Mouse (Mus musculus) embryo, embryonic 10 days (tissue): ENCODE measurements around the gene Gdf5.

Experiments
- DNase-seq: peaks from one replicate; pipeline ENCODE4 v3.0.0-alpha.2; 2015; ENCODE audit warnings: low spot score

Gene Gdf5

DNA sequence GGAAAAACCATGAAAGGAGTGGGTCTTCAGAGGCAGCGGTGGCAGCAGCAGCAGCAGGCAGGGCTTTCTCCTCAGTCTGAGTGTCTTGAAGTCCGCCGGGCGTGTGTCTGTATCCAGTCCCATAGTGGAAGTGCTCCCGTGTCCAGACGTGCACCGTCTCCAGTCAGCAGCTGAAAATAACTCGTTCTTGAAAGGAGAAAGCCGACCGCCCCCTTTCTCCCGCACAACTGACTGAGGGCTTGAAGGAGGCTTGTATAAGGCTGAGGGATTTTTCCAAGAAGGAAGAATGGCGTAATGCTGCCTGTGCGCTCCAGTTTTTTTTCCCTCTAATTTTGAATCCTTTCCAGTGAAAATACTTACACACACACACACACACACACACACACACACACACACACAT lies at the start of gene Gdf5:
Gene Gdf5, minus strand, starts transcription at position 244 of the 400 bp plus-strand sequence.
- no peak for DNase-seq

DNA sequence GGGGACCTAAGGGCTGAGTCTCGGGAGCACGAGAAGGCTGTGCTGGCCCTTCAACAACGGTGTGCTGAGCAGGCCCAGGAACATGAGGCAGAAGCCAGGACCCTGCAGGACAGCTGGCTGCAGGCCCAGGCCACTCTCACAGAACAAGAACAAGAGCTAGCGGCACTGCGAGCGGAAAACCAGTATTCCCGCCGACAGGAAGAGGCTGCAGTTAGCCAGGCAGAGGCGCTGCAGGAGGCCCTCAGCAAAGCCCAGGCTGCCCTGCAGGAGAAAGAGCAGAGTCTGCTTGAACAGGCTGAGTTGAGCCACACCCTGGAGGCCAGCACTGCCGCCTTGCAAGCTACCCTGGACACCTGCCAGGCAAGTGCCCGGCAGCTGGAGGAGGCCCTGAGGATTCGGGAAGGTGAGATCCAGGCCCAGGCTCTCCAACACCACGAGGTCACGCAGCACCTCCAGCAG lies 46.7 kb upstream of the Gdf5 start:
- no peak for DNase-seq

DNA sequence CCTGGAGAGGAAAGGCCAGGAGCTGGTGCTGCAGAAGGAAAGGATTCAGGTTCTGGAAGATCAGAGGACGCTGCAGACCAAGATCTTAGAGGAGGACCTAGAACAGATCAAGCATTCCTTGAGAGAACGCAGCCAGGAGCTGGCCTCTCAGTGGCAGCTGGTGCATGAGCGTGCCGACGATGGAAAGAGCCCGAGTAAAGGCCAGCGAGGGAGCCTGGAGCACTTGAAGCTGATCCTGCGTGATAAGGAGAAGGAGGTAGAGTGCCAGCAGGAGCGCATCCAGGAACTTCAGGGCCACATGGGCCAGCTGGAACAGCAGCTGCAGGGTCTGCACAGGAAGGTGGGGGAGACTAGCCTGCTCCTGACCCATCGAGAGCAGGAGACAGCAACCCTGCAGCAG lies 46.0 kb upstream of the Gdf5 start:
- DNase-seq = no peak

DNA sequence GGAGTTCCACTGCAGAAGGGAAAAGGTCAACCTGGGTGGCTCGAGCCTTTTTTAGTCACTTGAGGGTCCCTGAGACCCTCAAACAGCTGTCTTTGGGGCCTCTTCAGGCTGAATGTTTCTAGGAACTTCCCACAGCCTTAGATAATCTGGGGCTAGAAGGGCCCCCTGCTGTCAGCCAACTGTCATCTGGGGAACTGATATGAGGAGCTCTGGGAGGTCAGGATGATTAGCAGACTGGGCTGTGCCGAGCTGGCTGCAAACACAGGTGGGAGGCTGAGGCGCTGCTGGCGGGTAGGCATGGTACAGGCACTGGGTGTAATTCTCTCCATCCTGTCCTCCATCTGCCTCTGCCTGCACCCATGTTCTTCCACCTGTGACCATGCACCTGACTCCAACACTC lies 43.9 kb upstream of the Gdf5 start:
- DNase-seq = no peak

DNA sequence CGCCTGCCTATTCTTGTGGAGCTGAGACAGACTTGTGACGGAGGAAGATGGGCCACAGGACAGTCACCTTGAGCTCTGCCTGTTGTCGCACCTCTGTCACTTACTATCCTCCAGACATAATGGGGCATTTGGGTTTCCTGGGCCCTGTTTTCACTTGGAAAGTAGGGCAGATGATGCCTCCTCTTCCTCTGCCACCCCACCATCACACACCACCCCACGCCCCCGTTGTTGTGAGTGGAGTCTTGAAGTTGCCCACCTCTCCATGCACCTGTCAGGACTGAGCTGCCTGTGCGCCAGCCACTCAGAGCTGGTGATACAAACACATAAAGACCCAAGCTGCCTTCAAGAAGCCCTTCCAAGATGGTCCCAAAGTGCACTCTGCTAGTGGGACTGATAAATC lies 42.0 kb upstream of the Gdf5 start:
- no peak for DNase-seq

DNA sequence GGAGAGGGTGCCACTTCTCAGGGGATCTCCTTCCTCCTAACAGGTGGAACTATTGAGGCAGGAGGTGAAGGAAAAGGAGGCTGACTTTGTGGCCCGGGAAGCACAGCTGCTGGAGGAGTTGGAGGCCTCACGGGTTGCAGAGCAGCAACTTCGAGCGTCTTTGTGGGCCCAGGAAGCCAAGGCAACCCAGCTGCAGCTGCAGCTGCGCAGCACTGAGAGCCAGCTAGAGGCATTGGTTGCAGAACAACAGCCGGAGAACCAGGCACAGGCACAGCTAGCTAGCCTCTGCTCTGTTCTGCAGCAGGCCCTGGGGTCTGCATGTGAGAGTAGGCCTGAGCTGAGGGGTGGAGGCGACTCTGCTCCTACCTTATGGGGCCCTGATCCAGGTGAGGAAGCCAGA lies 40.6 kb upstream of the Gdf5 start:
- DNase-seq = no peak

DNA sequence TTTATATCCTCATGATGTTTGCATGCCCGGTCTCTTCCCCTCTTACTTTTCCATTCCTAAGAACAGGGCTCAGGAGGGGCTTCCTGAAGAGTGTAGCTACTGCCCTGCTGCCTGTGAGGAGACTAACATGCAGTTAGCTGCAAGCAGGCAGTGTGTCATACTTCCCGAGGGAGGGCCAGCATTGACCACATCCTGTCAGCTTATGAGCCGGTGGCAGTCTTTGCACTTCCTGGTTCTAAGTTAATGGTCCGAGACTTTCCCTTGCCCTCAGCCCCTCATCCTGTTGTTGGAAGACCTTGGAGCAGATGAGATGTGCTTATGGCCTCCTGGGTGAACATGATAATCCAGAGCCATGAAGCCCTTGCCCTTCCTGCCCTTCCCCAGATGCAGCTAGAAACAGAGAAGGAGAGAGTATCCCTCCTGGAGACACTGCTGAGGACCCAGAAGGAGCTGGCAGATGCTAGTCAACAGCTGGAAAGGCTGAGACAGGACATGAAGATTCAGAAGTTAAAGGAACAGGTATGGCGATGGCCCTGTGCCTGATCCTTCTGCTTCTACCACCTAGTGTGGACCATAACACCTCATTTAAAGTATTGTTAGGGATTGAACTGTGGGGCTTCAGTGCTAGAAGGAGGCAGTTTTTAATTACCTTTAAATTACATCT lies 34.3 kb upstream of the Gdf5 start:
- no peak for DNase-seq

DNA sequence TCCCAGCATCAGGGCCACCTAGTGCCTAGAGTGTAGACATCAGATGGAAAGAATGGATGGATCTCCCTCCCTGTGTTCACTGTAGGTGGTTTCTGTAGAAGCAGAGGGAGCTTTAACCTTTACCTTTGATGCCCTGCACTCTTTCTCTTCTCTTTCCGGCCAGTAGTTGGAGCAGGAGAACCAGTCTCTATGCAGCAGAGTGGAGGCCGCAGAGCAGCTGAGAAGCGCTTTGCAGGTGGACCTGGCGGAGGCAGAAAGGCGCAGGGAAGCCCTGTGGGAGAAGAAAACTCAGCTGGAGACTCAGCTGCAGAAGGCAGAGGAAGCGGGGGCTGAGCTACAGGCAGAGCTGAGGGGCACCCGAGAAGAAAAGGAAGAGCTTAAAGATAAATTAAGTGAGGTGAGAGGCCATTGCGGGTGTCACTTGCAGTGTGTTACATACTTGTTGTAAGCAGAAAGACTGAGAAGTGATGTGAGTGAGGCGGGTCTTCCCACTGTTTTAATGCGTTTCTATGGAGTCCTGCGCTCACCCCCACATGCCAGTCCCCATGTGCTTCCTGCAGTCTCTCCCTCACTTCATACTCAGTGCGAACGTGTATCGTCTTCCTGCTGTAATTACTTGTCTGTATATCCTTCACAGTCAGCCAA lies 29.0 kb upstream of the Gdf5 start:
- no peak for DNase-seq

DNA sequence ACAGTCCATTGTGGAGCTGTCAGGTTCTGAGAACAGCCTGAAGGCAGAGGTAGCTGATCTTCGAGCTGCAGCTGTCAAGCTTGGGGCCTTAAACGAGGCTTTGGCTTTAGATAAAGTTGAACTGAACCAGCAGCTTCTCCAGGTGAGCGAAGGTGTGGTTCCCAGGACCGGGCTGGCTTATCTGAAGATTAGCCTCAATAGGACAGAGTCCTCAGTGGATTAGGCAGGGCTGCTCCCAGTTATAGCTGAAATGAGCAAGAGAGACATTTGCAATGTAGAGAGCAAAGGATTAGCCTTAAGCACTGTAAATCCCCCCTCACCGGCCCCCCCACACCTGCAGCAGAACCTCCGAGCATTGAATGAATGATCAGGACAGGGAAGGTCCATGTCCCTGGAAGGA lies 28.2 kb upstream of the Gdf5 start:
- no peak for DNase-seq

DNA sequence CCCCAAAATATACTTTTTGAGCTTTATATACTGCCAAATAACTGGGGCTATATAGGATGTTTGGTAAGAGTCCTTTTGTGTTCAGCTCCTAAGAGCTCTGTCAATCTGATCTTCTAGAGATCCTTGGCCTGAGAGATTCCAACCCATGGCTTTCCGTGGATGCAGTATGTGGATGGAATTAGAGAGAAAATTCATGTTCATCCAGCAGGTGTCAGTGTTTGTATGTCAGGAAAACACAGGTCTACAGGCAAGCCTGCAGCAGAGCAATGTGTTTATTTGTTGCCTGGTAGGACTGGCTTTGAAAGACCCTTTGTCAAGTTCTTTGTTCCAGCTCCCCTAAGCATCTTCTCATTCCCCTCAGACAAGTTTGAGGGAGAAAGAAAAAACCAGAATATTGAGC lies 17.8 kb upstream of the Gdf5 start:
- peak; percentile 58 for DNase-seq

DNA sequence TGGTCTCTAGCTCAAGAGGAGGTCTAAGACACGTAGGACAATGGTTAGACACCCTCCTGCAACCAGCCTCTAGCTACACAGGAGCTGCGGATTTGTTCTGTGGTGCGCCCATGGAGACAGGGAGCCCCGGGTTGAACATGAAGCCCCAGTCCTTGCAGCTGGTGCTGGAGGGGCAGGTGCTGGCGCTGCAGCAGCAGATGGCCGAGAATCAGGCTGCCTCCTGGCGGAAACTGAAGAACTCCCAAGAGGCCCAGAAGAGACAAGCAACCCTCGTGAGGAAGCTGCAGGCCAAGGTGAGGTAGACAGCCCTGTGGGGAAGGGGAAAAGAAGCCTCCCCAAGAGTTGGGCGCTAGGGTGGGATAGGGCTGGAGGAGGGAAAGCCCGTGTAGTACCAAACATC lies 16.7 kb upstream of the Gdf5 start:
- DNase-seq = no peak

DNA sequence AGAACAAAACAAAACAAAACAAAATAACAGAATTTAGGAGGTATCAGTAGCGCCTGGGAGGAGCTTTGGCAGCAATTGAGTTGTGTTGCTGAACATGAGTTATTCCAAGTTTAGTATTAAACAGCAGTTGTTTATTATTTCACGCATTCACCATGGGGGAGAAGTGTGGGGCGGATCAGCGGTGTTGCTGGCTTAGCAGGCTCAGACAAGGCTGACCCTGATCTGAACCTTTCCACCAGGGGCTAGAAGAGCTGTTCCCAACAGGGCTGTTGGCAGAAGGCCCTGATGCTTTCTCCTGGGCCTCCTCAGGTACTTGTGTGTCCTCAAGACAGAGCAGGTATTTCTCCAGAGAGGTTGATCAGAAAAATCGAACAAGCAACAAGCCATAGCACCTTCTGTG lies 14.8 kb upstream of the Gdf5 start:
- DNase-seq = no peak

DNA sequence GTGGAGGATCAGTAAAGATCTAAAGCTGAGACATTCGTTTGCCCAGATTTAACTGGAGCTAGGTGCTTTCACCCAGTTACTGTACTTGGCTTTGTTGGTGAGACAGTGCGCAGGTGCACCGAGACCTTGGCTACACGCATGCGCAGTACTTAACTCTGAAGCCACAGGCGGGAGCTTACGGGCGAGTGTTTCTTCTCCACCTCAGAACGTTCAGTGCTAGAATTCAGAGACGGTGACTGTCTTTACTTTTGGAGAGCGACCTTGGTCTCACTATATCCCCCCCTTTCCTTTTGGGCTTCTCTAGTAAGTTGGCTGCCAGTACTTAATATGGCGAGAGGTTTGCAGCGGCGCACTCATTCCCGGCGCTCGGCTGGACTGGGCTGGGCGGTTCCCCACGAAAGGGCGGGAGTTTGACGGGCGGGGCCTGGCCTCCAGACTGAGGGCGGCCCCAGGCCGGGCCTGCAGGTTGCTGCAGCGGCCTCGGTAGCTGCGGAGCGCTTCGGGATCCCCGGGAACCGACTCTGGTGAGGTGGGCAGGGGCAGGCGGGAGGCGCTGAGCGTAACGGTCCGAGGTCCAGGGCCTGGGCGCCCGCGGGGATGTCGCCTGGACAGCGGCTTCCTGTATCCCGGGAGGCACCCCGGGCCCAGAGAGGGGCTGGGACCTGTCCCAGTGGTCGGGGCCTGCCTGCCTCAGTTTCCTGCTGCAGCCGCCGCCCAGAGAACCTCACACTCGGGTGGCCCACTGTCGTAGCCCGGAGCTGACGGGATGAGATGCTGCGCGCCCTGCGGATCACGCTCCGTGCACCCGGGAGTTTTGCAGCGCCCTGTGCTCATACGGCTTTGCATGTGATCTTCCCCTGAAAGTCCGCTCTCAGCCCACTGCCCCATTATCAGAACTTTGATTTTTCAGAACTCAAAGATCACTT lies 11.2 kb upstream of the Gdf5 start, which contains the start of gene Cep250:
Gene Cep250, plus strand, starts transcription at position 325 of the 926 bp plus-strand sequence.
- peak; percentile 94 for DNase-seq

DNA sequence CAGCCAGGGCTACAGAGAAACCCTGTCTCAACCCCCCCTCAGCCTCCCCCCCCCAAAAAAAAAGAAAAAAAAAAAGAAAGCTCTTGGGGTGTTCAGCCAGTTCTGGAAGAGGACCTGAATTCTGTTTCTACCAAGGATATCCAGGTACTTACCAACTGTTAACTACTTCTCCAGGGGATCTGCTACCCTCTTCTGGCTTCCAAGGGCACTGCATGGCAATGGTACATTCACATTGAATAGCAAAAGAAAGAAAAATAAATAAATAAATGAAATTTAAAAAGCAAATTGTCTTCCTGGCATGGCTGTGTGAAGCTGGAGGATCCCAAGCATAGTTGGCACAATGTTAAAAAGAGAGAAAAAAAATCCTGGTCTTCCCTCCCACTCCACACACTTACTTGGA lies 6.8 kb upstream of the Gdf5 start:
- peak; percentile 75 for DNase-seq

DNA sequence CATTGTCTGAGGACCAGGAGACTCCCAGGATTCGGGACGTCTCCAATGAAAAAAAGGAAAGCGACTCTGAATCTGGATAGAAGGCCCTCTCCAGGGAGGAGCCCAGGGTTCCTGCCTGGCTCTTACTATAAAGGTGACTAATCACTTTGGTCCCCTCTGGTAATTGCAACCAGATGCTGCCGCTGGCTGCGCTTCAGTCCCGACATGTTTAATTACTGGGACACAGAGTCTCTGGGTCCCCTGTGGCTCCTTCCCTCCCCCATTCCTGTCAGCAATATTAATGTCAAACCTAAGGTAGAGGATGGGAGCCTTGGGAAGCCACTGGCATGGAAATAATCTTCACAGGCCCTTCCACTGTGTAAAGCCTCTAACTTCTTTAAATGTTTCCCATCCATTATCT lies 4.2 kb upstream of the Gdf5 start:
- DNase-seq = peak; percentile 77

DNA sequence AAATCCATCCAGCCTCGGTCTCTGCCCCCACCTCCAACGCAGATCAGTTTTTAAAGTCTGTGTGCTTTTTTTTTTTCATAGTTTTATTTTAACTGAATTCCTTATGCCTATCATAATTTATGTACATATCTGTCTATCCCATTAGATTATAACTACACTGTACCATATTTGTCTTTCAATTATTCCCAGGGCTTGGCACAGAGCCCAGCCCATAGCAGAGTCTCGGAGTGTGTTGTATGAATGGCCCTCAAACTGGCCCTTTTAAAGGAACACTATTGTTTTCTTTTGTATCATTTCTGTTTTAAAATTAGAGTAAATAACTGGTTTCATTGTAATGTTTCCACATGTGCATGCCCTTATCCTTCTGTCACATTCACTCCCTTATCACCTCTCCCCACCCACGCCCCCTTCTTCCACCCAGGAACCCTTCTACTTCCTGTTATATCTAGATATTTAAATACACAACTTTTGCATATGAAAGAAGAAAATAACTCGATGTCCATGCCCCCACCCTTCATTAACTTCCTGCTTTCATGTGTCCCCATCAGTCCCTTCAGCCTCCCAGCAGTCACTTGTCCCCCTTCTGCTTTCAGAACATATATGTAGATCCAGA lies 2.3 kb upstream of the Gdf5 start:
- DNase-seq = no peak

DNA sequence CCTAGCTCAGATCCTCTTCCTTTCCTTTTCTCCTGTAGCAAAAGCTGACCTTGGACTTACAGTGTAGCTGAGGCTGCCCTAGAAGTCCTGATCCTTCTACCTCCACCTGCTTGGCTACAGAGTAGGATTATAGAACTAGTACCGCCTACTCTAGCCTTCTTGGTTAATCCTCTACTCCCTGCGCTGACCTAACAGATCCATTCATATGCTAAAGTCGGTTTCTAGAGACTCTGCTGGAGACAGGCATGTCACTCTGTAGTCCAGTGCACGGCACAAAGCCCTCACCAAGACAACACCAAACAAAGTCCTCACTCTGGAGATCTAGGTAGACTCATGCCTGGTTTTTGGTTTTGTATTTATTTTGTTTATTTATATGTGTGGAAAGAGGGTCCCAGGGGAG lies 1.3 kb upstream of the Gdf5 start:
- no peak for DNase-seq

DNA sequence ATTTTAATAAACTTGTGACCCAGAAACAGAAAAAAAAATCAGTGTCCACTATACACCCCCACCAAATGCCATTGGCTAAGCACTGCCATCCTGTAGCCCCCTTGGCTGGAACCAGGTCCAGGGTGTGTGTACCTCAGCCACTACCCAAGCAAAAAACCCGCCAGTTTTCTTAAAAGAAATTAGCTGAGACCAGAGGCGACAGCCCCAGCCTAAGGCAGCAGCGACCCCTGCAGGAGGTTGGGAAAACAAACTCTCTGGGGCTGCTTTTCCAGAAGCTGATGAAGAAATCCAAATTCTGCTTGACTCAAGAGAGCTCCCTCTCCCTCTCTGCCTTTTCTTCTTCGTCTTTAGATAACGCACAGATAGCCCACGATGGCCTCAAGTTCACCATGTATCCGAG lies 902 bp upstream of the Gdf5 start:
- DNase-seq = peak; percentile 86

DNA sequence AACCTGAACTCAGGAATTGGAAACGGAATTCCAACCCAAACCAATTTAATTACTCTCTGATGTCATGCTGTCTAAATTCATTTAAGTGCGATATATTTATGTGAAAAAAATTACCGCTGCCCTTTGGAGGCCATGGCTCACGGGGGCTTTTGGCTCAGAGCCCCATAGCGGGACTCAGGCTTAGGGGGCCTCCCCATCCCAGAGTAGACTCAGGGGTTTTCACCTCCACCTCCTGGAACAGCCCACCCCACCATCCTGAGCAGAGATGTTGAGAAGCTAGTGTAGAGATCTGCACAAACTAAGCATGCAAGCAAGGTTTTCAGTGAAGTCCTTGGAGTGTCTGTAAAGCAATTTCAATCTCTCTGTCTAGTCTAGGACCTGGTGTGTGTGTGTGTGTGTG lies 413 bp upstream of the Gdf5 start:
- DNase-seq = no peak

DNA sequence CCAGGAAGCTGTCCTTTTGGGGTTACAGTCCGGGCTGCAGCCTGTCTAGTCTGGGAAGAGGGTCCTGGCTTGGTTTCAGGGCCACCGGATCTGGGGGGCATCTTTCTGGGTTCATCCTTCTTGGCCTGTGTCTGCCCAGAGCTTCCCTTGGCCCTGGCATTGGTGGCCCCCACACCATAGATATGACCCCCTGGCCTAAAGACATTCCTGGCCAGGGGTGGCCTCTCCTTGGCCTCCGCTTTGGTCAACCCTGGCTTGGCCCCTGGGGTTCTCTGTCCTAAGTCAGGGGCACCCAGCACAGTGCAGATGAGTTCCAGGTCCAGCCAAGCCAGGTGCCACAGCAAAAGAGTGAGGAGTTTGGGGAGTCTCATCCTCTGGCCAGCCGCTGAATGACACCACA lies 482 bp downstream of the Gdf5 start:
- no peak for DNase-seq

DNA sequence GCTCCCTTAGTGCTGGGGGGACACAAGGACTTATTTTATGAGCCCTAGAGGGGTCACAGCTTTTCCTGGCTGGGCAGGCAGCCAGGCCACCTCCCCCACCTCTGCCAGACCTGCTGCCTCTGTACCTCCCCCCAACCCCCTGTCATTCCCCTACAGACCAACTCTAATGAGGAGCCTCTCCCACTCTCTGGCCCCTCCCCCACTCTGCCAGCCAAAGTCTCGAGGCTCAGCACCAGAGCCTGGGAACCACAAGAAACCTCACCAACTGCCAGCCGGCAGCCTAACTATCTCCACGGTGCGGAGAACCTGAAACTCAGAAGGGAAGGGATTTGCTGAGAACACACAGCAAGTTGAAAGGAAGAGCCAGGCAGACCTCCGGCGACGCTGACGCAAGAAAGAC lies 1.7 kb downstream of the Gdf5 start:
- peak; percentile 42 for DNase-seq

DNA sequence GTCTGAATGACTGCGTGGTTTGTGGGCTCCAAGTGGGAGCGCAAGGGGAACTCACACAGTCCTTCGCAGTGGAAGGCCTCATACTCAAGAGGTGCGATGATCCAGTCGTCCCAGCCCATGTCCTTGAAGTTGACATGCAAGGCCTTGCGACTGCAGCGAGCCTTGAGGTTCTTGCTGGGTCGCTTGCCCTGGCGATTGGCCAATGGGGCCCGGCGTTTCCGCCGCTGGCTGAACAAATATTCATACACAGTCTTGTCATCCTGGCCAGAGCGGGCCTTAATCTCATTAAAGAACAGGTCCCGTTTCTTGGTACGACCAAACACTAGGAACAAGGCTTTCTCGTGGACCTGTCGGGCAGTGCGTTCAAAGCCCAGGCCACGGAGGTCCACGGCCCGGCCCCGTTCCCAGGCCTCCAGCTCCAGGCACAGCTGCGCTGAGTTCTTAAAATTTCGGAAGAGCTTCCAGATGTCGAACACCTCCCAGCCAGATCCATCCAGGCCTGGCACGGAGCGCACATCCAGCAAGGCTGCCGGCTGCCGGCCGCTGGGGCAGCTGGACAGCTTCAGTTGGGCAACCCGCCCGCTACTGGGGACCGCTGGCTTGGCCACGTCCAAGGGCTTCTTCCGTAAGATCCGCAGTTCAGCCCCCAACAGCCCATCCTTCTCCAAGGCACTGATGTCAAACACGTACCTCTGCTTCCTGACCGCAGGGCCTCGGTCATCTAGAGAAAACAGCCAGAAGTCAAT lies 3.3 kb downstream of the Gdf5 start:
- no peak for DNase-seq
